Mouse (Mus musculus) heart, embryonic 14.5 days (tissue): ENCODE measurements around the gene Itk. TPM values are rescaled to one million over a fixed set of nuclear protein-coding genes. Genes with fewer than 3 reads are reported as not detected.

ENCODE experiments used
- ATAC-seq: fragments of 200-750 bp; cut with Nextera tagmentation; 2 replicates; pipeline ENCODE4 v1.8.0; 2017; ENCODE audit warnings: low read depth, moderate TSS enrichment; ENCODE audit not compliant: insufficient number of reproducible peaks, insufficient read depth, low FRiP score
- H3K27ac ChIP-seq, 2 experiments: fragments of 200-500 bp in 1 of 2; fragments of 300-500 bp in 1 of 2; sonication (generic) in 1 of 2; replicated peaks in 1 of 2; 2 replicates each; pipeline ENCODE4 v1.5.1; 2012 to 2014; ENCODE audit warnings: low read depth in 2 of 2, low read length in 2 of 2, control low read depth in 1 of 2, mild to moderate bottlenecking in 1 of 2, mixed read lengths in 1 of 2; ENCODE audit not compliant: control insufficient read depth in 1 of 2, insufficient read depth in 1 of 2
- H3K27me3 ChIP-seq: fragments of 300-500 bp; sonication (generic); 2 replicates; pipeline ENCODE4 v1.6.1; 2014; ENCODE audit warnings: mild to moderate bottlenecking, low read length, control low read depth; ENCODE audit not compliant: control insufficient read depth, insufficient read depth
- H3K36me3 ChIP-seq: fragments of 300-500 bp; sonication (generic); 2 replicates; pipeline ENCODE4 v1.6.1; 2014; ENCODE audit warnings: mild to moderate bottlenecking, control low read depth, low read length, mixed read lengths; ENCODE audit not compliant: control insufficient read depth, insufficient read depth
- H3K4me1 ChIP-seq, 2 experiments: fragments of 200-500 bp in 1 of 2; fragments of 300-500 bp in 1 of 2; sonication (generic) in 1 of 2; 2 replicates each; pipeline ENCODE4 v1.6.1; 2012 to 2014; ENCODE audit warnings: low read length in 2 of 2, control low read depth in 1 of 2, mixed read lengths in 1 of 2; ENCODE audit not compliant: control insufficient read depth in 2 of 2, insufficient read depth in 2 of 2
- H3K4me2 ChIP-seq: fragments of 300-500 bp; sonication (generic); 2 replicates; pipeline ENCODE4 v1.6.1; 2014; ENCODE audit warnings: mild to moderate bottlenecking, low read length
- H3K4me3 ChIP-seq, 2 experiments: fragments of 200-500 bp in 1 of 2; fragments of 300-500 bp in 1 of 2; sonication (generic) in 1 of 2; 2 replicates each; pipeline ENCODE4 v1.5.1; 2012 to 2014; ENCODE audit warnings: low read length in 2 of 2, mild to moderate bottlenecking in 2 of 2, control low read depth in 1 of 2, low read depth in 1 of 2, moderate library complexity in 1 of 2; ENCODE audit not compliant: control insufficient read depth in 1 of 2, insufficient read depth in 1 of 2
- H3K9ac ChIP-seq: fragments of 300-500 bp; sonication (generic); 2 replicates; pipeline ENCODE4 v1.6.1; 2014; ENCODE audit warnings: mild to moderate bottlenecking, low read length
- H3K9me3 ChIP-seq: fragments of 300-500 bp; sonication (generic); 2 replicates; pipeline ENCODE4 v1.6.1; 2016; ENCODE audit warnings: low read length, control low read depth; ENCODE audit not compliant: control insufficient read depth
- WGBS: fragments of 180-500 bp; shearing (Covaris S2); extraction: QIAGEN DNeasy Blood & Tissue Kit; methylation state at CpG from one replicate; pipeline ENCODE4 v1.1.7; 2014; 5-methylcytosine and 5-hydroxymethylcytosine counted together
- polyA plus RNA-seq: library from polyadenylated mRNA; unstranded; fragments of >200 nt; fragmentation: Nextera tagmentation; extraction: Ambion mirVana; gene quantifications from 2 replicates; pipeline ENCODE4 v1.2.1, GENCODE M21; 2014

Gene Itk
- polyA plus RNA-seq, 1 experiment from 2014 or later, result not detected

- no peak overlapping the region for H3K4me3 ChIP-seq
- H3K9me3 ChIP-seq, result no peaks in the 10 kb centered on the region
- H3K9ac ChIP-seq, result no peak overlapping the region
- WGBS, result 90% methylated on average over 5 of the region's 5 CpGs
- no peaks in the 10 kb centered on the region for H3K36me3 ChIP-seq
- no peaks in the 10 kb centered on the region for H3K4me1 ChIP-seq
- H3K27me3 ChIP-seq, result no peaks in the 10 kb centered on the region
- no peak overlapping the region for H3K27ac ChIP-seq
- no peak for ATAC-seq
- no peak overlapping the region for H3K4me2 ChIP-seq
Measured at GRCm38 (mm10) chr11:46293491-46293890, 95.8 kb downstream of the Itk start.

DNA sequence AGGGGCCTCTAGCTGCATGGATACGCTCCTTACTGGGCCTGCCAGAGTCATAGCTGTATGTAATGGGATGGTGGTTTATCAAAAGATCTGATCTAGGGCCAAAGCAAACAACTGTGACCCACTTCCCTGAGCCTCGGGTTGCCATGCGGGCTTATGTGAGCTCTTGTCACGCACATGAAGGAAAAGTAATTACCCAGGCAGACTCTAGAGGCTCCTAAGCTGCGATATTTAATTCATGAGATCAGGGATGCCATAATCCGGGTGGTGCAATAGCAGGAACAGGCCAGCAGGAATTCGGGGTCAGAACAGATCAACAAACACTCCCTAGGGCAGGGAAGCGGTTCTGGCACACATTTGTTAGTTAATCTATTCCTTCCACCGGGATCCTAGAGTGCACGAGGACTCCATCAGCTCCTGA is 98.3 kb downstream of the Itk start:
- Histone ChIP-seq H3K36me3 (no peaks in the 10 kb centered on the region), H3K9ac (no peak overlapping the region), H3K4me2 (no peak overlapping the region), H3K27me3 (no peaks in the 10 kb centered on the region), H3K4me1 (0 out of 4 replicates have a peak, but pooled peaks cover 0 to 3% of the 10 kb centered on the region in 2 experiments), H3K9me3 (no peaks in the 10 kb centered on the region), H3K4me3 (no peak overlapping the region), H3K27ac (no peak overlapping the region)
- 62% methylated on average over 10 of the region's 10 CpGs for WGBS
- no peak for ATAC-seq

GRCm38 (mm10) chr11:46289561-46289960 is 99.8 kb downstream of the Itk start:
- no peaks in the 10 kb centered on the region for H3K36me3 ChIP-seq
- no peak overlapping the region for H3K4me3 ChIP-seq
- 86% methylated on average over 9 of the region's 9 CpGs for WGBS
- no peak for ATAC-seq
- no peak overlapping the region for H3K9ac ChIP-seq
- no peaks in the 10 kb centered on the region for H3K27me3 ChIP-seq
- H3K4me1 ChIP-seq, result 0 out of 4 replicates have a peak, but pooled peaks cover 0 to 3% of the 10 kb centered on the region in 2 experiments
- no peak overlapping the region for H3K27ac ChIP-seq
- no peaks in the 10 kb centered on the region for H3K9me3 ChIP-seq
- H3K4me2 ChIP-seq, result no peak overlapping the region

DNA sequence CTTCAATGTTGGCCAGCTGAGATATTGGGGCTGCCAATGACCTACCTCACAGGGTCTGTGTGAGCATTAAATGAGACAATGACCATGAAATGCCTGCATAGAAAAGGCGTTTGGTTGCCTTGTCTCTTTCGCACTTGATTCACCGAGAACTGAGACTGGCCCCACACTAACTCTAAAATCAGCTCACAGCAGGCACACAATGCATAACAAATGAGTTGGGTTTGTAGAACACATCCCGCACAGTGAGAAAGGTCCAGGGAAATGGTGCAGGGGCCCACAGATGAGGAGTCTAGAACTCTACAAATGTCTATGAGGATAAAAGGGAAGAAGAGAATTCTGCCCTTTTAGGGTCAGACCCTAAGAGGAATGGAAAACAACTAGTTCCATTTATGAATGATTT is 100.3 kb downstream of the Itk start:
- 84% methylated on average over 4 of the region's 4 CpGs for WGBS
- no peak overlapping the region for H3K4me2 ChIP-seq
- no peaks in the 10 kb centered on the region for H3K27me3 ChIP-seq
- no peaks in the 10 kb centered on the region for H3K9me3 ChIP-seq
- no peak for ATAC-seq
- no peak overlapping the region for H3K9ac ChIP-seq
- no peak overlapping the region for H3K4me3 ChIP-seq
- H3K36me3 ChIP-seq, result no peaks in the 10 kb centered on the region
- 0 out of 4 replicates have a peak, but pooled peaks cover 0 to 3% of the 10 kb centered on the region in 2 experiments for H3K4me1 ChIP-seq
- H3K27ac ChIP-seq, result no peak overlapping the region

- Histone ChIP-seq H3K4me3 (no peak overlapping the region), H3K36me3 (no peaks in the 10 kb centered on the region), H3K4me1 (0 out of 4 replicates have a peak, but pooled peaks cover 0 to 3% of the 10 kb centered on the region in 2 experiments), H3K9ac (no peak overlapping the region), H3K9me3 (no peaks in the 10 kb centered on the region), H3K27me3 (no peaks in the 10 kb centered on the region), H3K4me2 (no peak overlapping the region), H3K27ac (no peak overlapping the region)
- ATAC-seq, result no peak
- WGBS, result 53% methylated on average over 5 of the region's 5 CpGs
Measured at GRCm38 (mm10) chr11:46288091-46288490, 101.2 kb downstream of the Itk start.

GRCm38 (mm10) chr11:46286803-46287202 is 102.5 kb downstream of the Itk start:
- H3K9me3 ChIP-seq, result no peaks in the 10 kb centered on the region
- no peak for ATAC-seq
- no peak overlapping the region for H3K27ac ChIP-seq
- H3K27me3 ChIP-seq, result no peaks in the 10 kb centered on the region
- no peak overlapping the region for H3K4me2 ChIP-seq
- H3K4me1 ChIP-seq, result 0 out of 4 replicates have a peak, but pooled peaks cover 0 to 3% of the 10 kb centered on the region in 2 experiments
- no peak overlapping the region for H3K9ac ChIP-seq
- WGBS, result 52% methylated on average over 6 of the region's 6 CpGs
- H3K4me3 ChIP-seq, result no peak overlapping the region
- no peaks in the 10 kb centered on the region for H3K36me3 ChIP-seq

DNA sequence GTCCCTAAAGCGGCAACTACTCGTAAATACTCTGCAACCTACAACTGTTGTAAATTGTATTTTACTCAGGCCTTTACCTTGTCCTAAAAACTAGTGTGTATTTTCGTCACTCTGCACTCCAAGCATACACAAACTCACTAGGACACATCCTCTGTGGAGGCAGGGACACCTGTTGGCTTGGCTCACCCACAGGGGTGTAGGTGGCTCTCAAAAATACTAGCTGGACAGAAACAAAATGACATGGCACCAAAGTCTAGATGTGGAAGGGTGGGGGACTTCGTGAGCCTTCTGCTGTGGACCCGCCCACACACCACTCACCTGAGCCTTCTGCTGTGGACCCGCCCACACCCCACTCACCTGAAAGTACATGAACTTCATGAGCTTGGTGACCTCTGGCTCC is 105.5 kb downstream of the Itk start:
- Histone ChIP-seq H3K9ac (no peak overlapping the region), H3K36me3 (0 out of 2 replicates have a peak, but pooled peaks cover 4% of the 10 kb centered on the region), H3K4me3 (no peak overlapping the region), H3K4me2 (no peak overlapping the region), H3K27ac (no peak overlapping the region), H3K9me3 (no peaks in the 10 kb centered on the region), H3K27me3 (no peaks in the 10 kb centered on the region), H3K4me1 (0 out of 4 replicates have a peak, but pooled peaks cover 0 to 3% of the 10 kb centered on the region in 2 experiments)
- 84% methylated on average over 6 of the region's 6 CpGs for WGBS
- ATAC-seq, result no peak

- no peak for ATAC-seq
Measured at GRCm38 (mm10) chr11:46282612-46283011, 106.7 kb downstream of the Itk start.

More at GRCm38 (mm10) chr11:46282612-46283011, 106.7 kb downstream of the Itk start:
- Histone ChIP-seq H3K9ac (no peak overlapping the region), H3K4me2 (no peak overlapping the region), H3K4me1 (0 out of 4 replicates have a peak, but pooled peaks cover 0 to 3% of the 10 kb centered on the region in 2 experiments), H3K9me3 (no peaks in the 10 kb centered on the region), H3K4me3 (no peak overlapping the region), H3K27ac (no peak overlapping the region), H3K36me3 (0 out of 2 replicates have a peak, but pooled peaks cover 4% of the 10 kb centered on the region), H3K27me3 (no peaks in the 10 kb centered on the region)
- WGBS, result 77% methylated on average over 5 of the region's 5 CpGs
